Mouse (Mus musculus) left cerebral cortex, postnatal 14 days (tissue): ENCODE results near the gene Uspl1. TPM values are rescaled to one million over a fixed set of nuclear protein-coding genes. Genes with fewer than 3 reads are reported as not detected.

ENCODE experiments used
- DNase-seq, 2 experiments: peaks; one replicate each; pipeline ENCODE4 v3.0.0; 2021 to 2022; ENCODE audit warnings: low spot score in 2 of 2, mixed read lengths in 1 of 2
- intact Hi-C: fragments of 180-260 bp; cut with DNase I; formaldehyde crosslinking; loops from one replicate; pipeline ENCODE4 v1.15.1; 2025
- total RNA-seq, 2 experiments: library from RNA; stranded (reverse); gene quantifications; 2 replicates each; pipeline ENCODE4 v1.2.3; 2021

The Uspl1 gene
- total RNA-seq, 2 experiments from 2014 or later = 43.6 to 48.1 TPM

GRCm38 (mm10) chr5:149162890-149163289, 21.3 kb upstream of the Uspl1 start:
- intact Hi-C loops = no loop called here
- DNase-seq = no peak

DNA sequence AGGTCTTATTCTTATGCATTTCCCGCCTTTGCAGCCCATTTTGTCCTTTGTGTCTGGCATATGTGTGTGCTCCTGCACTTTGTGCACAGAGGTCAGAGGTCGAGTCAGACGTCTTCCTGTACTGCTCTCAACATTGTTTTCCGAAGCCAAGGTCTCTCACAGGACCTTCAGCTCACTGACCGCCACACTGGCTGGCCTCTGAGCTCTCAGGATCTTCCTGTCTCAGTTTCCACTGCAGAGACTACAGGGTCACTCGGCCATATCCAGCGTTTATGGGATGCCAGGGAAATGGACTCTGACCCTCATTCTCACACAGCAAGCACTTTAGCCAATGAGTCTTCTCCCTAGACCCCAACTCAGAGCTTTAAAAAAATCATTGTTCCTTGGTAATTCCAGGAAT, 19.3 kb upstream of the Uspl1 start:
- no peak for DNase-seq
- intact Hi-C loops = no loop called here

GRCm38 (mm10) chr5:149166011-149166410, 18.1 kb upstream of the Uspl1 start:
- intact Hi-C loops = no loop called here
- DNase-seq = no peak

DNA sequence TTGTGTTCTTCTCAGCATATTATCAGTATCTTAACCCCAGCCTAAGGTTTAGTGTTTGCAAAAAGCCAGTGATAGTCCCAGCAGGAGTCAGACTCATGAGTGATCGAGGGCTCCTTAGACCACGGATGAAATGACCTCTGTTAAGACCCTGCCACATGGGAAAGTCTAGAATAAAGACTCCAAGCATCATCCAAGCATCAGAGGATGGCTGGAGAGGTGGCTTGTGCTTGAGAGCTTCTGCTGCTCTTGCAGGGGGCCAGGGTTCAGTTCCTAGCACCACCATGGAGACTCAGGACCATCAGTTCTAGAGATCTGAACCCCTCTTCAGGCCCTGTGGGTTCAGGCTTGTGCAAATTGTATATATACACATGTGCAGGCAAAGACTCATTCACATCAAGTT, 16.1 kb upstream of the Uspl1 start:
- intact Hi-C loops = no loop called here
- DNase-seq = no peak

DNA sequence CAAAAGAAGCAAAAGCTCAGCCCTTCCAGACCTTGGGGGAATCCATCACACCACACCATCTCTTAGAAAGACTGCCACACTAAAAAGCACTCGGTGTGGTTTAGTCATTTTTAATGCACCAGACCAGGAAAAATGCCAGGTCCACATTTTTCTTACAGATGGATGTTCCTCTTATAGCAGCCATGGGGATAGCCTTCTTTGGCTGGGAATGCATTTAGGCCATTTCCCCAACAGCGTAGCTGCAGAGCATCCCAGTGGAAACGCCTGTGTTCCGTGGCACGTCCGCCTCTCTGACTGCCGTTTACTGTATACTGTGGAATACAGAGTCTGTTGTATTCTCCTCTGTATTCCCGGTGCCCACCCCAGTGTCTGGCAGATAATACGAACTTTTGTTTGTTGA, 15.3 kb upstream of the Uspl1 start:
- intact Hi-C loops = no loop called here
- peak; percentile 54 to 73 for DNase-seq

- no peak for DNase-seq
- intact Hi-C loops = no loop called here
Measured at GRCm38 (mm10) chr5:149170841-149171588, 13.1 kb upstream of the Uspl1 start.

DNA sequence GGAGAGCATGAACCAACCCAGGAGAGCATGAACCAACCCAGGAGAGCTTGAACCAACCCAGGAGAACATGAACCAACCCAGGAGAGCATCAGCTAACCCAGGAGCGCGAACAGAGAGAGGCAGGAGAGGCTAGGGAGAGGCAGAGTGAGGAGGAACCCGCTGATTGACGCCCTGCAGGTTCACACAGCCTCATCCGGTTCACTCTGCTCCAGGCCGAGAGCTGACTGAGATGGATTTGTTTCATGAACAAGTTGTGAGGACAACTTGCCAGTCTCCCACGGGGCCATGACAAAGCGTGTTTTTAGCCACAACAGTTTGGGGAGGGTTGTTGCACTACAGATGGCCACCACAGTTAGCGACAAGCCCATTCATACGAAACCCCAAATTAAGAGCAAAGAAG, 11.9 kb upstream of the Uspl1 start:
- intact Hi-C loops = no loop called here
- DNase-seq = no peak

- no peak for DNase-seq
- intact Hi-C loops = no loop called here
Measured at GRCm38 (mm10) chr5:149174527-149174926, 9.6 kb upstream of the Uspl1 start.

DNA sequence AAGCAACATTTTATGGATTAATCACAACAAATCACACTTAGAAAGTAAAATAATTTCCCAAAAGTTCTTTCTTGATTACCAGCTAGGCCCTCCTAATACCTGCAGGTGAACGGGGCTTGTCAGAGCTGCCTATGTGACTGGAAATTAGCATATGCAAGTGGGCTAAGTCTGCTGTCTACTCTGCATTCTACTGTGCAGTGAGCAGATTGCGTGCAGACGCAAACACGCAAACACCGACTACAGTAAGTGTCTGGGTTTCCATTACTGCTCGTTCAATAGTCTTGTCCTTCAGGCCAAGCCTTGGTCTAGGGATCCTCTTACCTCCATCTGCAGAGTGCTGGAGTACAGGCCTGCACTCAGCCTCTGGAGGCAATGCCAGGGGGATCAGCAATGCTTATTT, 8.4 kb upstream of the Uspl1 start:
- intact Hi-C loops = no loop called here

DNA sequence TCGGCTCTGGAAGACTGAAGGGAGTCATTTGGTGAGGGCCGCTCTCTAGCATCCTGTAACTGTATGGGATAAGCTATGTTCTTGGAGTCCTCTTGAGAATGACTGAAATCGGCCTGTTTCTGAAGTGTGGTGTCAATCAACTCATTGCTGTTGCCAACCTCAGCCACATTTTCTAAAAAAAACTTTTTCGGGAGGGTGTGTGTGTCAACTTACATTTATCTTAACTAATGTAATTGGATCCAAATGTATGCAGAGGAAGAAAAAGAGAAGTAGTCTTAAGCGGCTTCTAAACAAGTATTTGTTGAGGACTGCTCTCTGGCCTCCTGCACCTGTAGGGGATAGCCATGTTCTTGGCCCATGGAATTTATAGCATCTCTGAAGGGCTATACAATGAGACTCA, 6.1 kb upstream of the Uspl1 start:
- intact Hi-C loops = no loop called here

More for the DNA sequence above, 8.4 kb upstream of the Uspl1 start:
- DNase-seq = no peak

GRCm38 (mm10) chr5:149179826-149180225, 4.3 kb upstream of the Uspl1 start:
- no peak for DNase-seq
- intact Hi-C loops = loop anchor here (5.0 to 10.0 kb wide), 2 partner anchors 345 to 368 kb away; partner anchors contain the start of gene Wdr95

More for the DNA sequence above, 6.1 kb upstream of the Uspl1 start:
- no peak for DNase-seq

DNA sequence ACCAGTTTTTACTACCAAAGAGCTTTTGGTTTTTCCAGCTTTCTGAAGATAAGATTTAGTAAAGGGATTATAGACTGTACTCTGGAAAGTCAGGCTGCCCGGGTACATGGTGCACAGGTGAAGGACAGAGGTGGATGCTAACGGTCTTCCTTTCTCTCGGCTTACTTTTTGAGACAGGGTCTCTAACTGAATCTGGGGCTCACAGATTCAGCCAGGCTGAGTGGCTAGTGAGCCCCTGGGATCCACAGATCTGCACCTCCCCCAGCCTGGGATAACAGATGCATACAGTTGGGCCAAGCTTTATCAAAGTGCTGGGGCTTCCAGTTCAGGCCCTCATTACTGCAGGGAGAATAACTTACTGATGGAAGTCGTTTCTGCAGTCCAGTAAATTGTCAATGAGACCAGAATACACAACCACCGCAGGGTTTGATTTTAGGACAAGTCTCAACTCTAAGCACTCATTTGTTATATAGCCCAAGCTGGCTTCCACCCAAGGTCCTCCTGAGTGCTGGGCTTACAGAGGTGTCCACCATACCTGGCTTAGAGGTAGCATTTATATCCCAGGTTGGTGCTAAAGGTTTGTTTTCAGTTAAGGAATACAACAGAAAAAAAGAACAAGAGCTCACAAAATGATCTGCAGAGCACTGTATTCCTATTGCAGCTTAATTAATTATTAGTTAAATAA, 1.8 kb upstream of the Uspl1 start:
- intact Hi-C loops = loop anchor here (5.0 to 10.0 kb wide), 2 partner anchors 342 to 370 kb away; partner anchors contain the start of gene Wdr95
- DNase-seq = no peak

DNA sequence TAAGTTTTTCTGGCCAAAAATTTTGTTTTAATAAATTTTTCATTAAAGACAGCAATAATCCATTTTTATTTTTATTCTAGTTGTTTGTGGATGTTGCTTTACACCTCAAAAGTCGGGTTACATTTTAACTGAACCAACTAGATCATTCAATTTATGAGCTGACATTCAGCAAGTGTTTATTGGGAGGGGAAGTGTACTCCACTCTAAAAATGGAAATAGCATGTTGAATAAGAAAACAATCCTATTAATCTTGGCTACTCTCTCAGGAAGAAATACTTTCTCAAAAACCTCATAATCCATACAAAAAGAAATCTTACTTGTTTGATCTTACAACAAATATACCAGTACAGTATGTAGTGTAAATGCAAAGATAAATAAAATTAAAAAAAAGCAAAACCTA, 1.0 kb upstream of the Uspl1 start:
- intact Hi-C loops = loop anchor here (5.0 to 10.0 kb wide), 2 partner anchors 342 to 371 kb away; partner anchors contain the start of gene Wdr95
- DNase-seq = no peak

DNA sequence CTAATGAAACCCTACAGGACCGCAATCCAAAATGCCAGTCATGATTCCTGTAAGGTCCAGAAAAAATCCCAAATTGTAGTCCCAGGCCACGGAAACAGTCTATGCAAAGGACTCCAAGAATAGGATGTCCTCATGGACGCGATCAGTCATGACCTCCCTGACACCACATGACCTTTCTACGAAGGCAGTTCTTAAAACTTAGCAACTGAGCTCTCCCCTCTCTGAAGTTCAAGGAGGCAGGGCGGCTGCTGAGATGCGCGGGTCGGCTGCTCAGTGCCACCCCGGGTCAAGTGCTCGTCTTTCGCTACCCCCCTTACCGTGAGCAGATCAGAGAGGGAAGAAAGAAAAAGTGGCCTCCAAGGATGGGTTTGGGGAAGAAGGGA, 438 bp upstream of the Uspl1 start:
- intact Hi-C loops = loop anchor here (2.0 to 10.0 kb wide), 3 partner anchors 133 to 371 kb away; partner anchors contain the start of gene Wdr95
- no peak for DNase-seq

GRCm38 (mm10) chr5:149184844-149185186, 665 bp downstream of the Uspl1 start:
- peak; percentile 21 to 44 for DNase-seq
- intact Hi-C loops = loop anchor here (2.0 to 10.0 kb wide), 3 partner anchors 134 to 373 kb away; partner anchors contain the start of gene Wdr95

DNA sequence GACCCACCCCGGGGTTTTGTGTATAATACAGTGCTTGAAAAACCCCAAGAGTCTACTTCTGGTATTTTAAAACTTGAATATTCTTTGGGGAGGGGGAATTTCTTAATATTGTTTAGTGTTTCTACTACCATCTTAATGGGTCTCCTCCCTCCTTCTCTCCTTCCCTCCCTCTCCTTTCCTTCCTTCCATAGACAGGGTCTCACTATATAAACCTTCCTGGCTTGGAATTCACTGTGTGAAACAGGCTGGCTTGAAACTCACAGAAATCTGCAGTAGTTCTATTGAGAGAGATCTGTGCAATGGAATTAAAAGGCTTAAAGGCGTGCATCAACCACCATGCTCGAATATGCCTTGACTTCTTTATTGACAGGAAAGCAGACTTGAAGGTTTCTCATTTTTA, 1.7 kb downstream of the Uspl1 start:
- DNase-seq = no peak

DNA sequence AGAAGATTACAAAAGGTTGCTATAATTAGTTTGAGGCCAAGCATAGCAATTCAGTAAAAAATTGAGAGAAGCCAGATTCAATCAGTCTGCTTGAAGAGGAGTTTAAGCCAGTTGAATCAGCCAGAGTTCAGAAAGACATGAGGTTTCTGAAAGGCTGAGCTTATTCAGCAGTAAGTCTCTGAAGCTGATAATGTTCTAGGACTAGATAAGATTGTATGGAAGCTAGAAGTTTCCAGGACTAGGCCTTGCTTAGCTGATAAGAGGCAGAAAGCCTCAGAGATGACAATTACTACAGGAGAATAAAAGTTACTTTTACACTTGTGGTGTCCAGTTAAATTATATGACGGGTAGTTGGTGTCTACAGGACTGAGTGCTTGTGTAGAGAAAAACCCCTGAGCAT, 6.0 kb downstream of the Uspl1 start:
- intact Hi-C loops = no loop called here

More for the DNA sequence above, 1.7 kb downstream of the Uspl1 start:
- intact Hi-C loops = loop anchor here (2.0 to 10.0 kb wide), 2 partner anchors 135 to 339 kb away; partner anchors contain the start of gene Wdr95

DNA sequence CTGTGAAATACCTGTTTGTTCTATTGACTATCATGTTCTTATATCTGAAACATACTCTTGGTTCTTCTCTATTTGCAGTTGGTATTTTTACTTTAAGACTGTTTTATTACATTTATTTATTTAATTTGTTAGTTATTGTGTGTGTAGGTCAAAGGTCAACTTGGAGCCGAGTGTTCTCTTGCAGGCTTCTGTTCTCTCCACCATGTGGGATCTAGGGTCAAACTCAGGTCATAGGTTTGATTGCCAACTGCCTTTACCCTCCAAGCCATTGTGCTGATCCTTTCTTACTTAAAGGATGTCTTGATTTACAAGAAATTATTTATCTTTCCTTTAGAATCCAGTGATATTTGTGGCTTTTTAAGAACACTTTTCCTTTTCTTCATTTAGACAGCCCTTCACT, 12.5 kb downstream of the Uspl1 start:
- DNase-seq = no peak
- intact Hi-C loops = no loop called here

More for the DNA sequence above, 6.0 kb downstream of the Uspl1 start:
- no peak for DNase-seq

DNA sequence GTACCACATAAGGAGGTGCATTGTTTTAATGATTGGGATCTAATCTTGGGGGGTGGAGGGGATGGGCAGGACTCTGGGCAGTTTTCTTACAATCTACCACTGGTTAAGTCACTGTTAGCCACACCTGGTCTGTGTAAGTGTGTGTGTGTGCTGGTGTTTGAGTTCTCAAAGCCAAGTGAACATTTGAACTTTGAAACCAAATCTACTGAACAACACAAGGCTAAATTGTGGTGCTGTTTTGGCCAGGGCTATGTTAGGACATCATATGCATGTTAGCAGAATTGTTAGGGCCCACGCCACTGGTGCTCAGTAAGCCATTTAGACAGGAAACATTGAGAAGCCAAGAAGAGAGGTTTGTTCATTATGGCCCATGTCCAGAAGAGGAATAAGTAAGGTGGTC, 14.6 kb downstream of the Uspl1 start:
- intact Hi-C loops = no loop called here
- DNase-seq = no peak

DNA sequence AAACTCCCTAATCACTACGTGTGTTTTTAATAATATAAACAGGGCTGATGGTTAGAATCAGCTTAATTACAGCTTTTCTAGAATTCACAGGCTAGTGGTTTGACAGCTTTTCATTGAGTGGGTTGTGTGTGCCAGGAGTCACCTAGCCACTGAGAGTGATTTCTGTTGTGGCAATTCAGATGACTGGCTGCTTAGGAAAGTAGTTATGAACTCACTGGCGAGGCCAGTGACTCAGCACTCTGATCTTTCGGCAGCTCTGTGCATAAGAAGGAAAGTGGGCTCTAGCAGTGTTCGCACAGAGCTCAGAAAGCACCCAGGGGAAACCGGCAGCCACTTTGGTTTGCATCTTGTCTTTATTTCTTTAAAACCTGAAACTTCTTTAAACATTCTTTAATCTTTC, 18.8 kb downstream of the Uspl1 start:
- intact Hi-C loops = no loop called here
- DNase-seq = no peak
